Mouse (Mus musculus): ENCODE measurements at regions not wholly inside any gene's neighbourhood (a gene's known extent, or its start where the extent isn't known, plus 50 kb on each side); places are given as distances from the start of the nearest gene placed in this dataset.

DNA sequence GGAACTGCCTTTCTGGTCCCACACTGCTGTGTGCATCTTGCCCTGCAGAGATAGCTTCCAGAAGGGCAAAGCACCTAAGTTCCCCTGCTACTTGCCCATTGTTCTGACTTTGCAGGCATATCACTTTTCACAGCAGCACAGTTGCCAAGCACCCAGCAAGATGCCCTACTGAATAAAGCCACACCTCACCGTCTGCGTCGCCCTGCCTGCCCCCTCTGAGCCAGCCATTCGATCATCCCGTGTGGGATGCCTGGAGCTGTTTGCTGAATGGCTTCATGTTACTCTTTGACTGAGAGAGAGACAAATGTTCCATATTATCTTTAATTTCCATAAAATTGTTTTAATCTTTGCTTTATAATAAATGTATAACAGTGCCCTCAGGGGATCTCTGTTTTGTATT lies 407.2 kb downstream of the Lmo4 start:
- no peaks in the 10 kb centered on the region for H3K4me1 ChIP-seq (ENCODE audit: control insufficient read depth, insufficient read depth, low read length)
- TF ChIP-seq POLR2A (IDR thresholded peaks at IDR 0.05; ENCODE audit: borderline replicate concordance, control insufficient read depth, low read depth, low read length) (no peak), CTCF (IDR thresholded peaks at IDR 0.05; ENCODE audit: control insufficient read depth, insufficient read depth, low read length) (no peak)
- 80% methylated on average over 5 of the region's 5 CpGs for WGBS

DNA sequence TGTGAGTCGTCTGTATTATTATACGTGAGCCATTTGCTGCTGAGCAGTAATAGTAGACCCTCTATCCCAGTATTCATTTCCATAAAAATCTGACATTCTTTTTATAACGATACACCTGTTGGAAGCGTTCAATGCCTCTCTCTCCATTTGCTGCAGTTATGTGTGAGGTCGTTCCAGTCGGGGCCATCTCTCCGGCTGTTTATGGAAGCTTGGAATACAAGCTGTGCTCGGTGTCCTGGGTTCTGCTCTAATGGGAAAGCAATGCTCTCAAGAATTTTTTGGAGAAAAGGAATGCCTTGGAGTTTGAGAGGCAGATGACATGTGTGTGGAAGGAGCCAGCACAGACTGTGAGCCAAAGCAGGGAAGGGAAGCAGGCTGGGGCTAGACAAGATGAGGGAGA lies 414.1 kb downstream of the Lmo4 start:
- TF ChIP-seq CTCF (IDR thresholded peaks at IDR 0.05; ENCODE audit: control insufficient read depth, insufficient read depth, low read length) (no peak), POLR2A (IDR thresholded peaks at IDR 0.05; ENCODE audit: borderline replicate concordance, control insufficient read depth, low read depth, low read length) (no peak)
- no peak overlapping the region for H3K4me3 ChIP-seq (replicated peaks; ENCODE audit: control insufficient read depth, low read depth, low read length)
- no peaks in the 10 kb centered on the region for H3K4me1 ChIP-seq (ENCODE audit: control insufficient read depth, insufficient read depth, low read length)
- H3K27ac ChIP-seq (ENCODE audit: control insufficient read depth, insufficient read depth, low read depth, low read length, poor library complexity), result no peak overlapping the region
- WGBS, result 86% methylated on average over 8 of the region's 8 CpGs

More for the DNA sequence above, 407.2 kb downstream of the Lmo4 start:
- no peak overlapping the region for H3K27ac ChIP-seq (ENCODE audit: control insufficient read depth, insufficient read depth, low read depth, low read length, poor library complexity)
- H3K4me3 ChIP-seq (replicated peaks; ENCODE audit: control insufficient read depth, low read depth, low read length), result no peak overlapping the region

DNA sequence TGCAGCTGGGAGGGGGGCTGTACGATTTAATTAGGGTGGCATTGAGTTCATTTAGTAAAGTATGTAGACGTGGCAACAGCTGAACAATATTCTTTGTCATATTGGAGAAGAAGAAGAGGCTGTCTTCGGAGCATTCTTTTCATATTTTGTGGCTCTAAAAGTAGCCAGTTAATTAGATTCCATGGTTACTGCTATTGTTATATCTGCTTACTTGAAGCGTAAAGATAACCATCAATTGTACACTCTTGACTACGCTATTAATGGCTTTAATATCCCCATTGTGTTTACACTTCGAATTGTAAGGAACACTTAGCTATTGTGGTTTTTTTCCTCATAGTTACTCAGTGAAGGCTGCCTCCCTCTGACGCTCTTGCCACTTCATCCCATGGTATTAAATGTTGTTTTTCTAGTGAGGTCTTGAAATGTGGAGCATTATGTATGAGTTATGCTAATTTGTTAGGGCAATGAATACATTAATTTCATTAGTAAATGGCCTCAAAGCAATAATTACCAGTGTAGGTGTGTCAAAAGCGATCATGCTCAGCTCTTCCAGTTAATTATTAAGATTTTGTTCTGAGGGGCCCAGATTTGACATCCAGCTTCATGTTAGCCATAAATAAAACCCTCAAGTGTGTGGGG lies 415.0 kb downstream of the Lmo4 start:
- TF ChIP-seq POLR2A (IDR thresholded peaks at IDR 0.05; ENCODE audit: borderline replicate concordance, control insufficient read depth, low read depth, low read length) (no peak), CTCF (IDR thresholded peaks at IDR 0.05; ENCODE audit: control insufficient read depth, insufficient read depth, low read length) (no peak)
- WGBS, result 65% methylated on average over 8 of the region's 8 CpGs
- H3K4me1 ChIP-seq (ENCODE audit: control insufficient read depth, insufficient read depth, low read length), result no peaks in the 10 kb centered on the region

DNA sequence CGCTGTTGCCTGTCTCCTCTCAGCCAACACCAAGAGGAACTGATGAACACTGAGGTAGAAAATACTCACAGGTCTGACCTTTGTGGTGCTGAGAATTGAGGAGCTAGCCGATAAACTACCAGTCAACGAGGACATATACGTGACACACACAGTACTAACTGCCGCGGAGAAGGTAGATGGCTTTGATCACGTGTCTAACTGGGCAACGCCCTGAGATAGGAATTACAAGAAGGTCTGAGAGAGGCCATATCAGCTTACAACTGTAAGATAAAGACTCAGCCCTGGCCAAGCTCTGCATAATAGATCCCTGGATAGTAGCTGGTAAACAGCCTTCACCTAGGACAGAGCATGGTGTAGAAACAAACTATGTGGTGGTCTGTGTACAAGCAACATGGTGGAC lies 418.1 kb downstream of the Lmo4 start:
- H3K27ac ChIP-seq (ENCODE audit: control insufficient read depth, insufficient read depth, low read depth, low read length, poor library complexity), result no peak overlapping the region
- no peak overlapping the region for H3K4me3 ChIP-seq (replicated peaks; ENCODE audit: control insufficient read depth, low read depth, low read length)
- TF ChIP-seq POLR2A (IDR thresholded peaks at IDR 0.05; ENCODE audit: borderline replicate concordance, control insufficient read depth, low read depth, low read length), result no peak
- TF ChIP-seq CTCF (IDR thresholded peaks at IDR 0.05; ENCODE audit: control insufficient read depth, insufficient read depth, low read length), result no peak
- H3K4me1 ChIP-seq (ENCODE audit: control insufficient read depth, insufficient read depth, low read length), result no peaks in the 10 kb centered on the region
- 90% methylated on average over 8 of the region's 8 CpGs for WGBS

More for the DNA sequence above, 415.0 kb downstream of the Lmo4 start:
- no peak overlapping the region for H3K4me3 ChIP-seq (replicated peaks; ENCODE audit: control insufficient read depth, low read depth, low read length)
- H3K27ac ChIP-seq (ENCODE audit: control insufficient read depth, insufficient read depth, low read depth, low read length, poor library complexity), result no peak overlapping the region

DNA sequence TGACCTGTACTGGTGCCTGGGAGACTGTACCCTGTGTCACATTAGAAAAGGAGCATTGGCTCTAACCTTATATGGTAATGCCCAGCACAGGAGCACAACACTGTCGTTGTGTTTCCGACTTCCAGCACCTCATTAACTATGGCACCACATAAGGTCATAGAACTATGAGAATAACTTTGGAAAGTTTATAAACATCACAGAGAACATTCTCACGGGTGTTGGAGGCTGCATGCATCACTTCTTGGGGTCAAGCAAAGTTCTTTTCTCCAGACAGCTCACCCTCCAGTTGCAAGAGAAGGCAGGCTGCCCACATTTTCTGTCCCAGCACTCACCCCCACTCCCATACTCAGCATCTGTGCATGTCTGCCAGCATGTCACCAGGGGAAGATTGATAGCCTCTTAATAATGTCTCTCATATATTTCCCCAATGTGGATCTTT lies 420.6 kb downstream of the Lmo4 start:
- H3K4me1 ChIP-seq (ENCODE audit: control insufficient read depth, insufficient read depth, low read length), result no peaks in the 10 kb centered on the region
- H3K27ac ChIP-seq (ENCODE audit: control insufficient read depth, insufficient read depth, low read depth, low read length, poor library complexity), result no peak overlapping the region
- WGBS, result 79% methylated on average over 3 of the region's 3 CpGs
- TF ChIP-seq CTCF (IDR thresholded peaks at IDR 0.05; ENCODE audit: control insufficient read depth, insufficient read depth, low read length), result no peak
- TF ChIP-seq POLR2A (IDR thresholded peaks at IDR 0.05; ENCODE audit: borderline replicate concordance, control insufficient read depth, low read depth, low read length), result no peak
- H3K4me3 ChIP-seq (replicated peaks; ENCODE audit: control insufficient read depth, low read depth, low read length), result no peak overlapping the region

DNA sequence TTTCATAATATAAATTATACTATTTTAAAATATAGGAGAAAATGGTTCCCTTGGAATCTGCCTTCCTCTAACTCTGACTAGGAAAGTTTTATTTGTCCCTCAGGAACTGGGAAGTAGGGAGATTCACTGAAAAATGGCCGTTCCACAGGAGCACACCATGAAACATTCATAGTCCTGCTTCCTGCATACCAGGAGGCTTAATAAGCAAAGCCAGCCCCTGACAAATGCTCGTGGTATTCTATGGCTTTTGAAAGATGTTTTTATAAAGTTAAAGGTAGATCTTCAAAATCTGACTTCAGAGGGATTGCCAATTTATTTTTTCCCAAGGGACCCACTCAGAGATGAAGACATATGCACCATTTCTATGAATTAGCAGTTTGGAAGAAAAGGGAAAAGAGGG lies 426.9 kb downstream of the Lmo4 start:
- H3K4me3 ChIP-seq (replicated peaks; ENCODE audit: control insufficient read depth, low read depth, low read length), result no peak overlapping the region
- H3K4me1 ChIP-seq (ENCODE audit: control insufficient read depth, insufficient read depth, low read length), result no peaks in the 10 kb centered on the region
- no peak for TF ChIP-seq CTCF (IDR thresholded peaks at IDR 0.05; ENCODE audit: control insufficient read depth, insufficient read depth, low read length)
- no peak for TF ChIP-seq POLR2A (IDR thresholded peaks at IDR 0.05; ENCODE audit: borderline replicate concordance, control insufficient read depth, low read depth, low read length)
- no peak overlapping the region for H3K27ac ChIP-seq (ENCODE audit: control insufficient read depth, insufficient read depth, low read depth, low read length, poor library complexity)
- 71% methylated on average over 2 of the region's 2 CpGs for WGBS

DNA sequence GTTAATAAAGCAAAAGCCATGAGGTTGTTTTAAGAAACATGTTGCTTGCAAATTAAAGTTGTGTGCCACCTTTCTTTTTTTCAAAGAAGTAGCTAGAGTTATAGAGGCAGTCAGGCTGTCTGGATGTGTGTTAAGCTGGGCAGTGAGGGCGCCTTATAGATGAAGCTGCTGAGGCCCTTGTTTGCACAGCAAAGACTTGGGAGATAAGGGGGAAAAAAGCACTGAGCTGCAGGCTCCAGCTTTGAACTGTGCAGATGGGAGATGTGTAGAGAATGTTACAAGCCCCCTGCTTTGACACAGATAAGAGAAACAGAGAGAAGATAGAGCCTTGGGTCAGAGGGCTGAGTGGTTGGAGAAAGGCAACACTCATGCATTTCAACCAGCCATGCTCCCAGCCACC lies 445.7 kb downstream of the Lmo4 start:
- H3K4me3 ChIP-seq (replicated peaks; ENCODE audit: control insufficient read depth, low read depth, low read length), result no peak overlapping the region
- TF ChIP-seq CTCF (IDR thresholded peaks at IDR 0.05; ENCODE audit: control insufficient read depth, insufficient read depth, low read length) (no peak), POLR2A (IDR thresholded peaks at IDR 0.05; ENCODE audit: borderline replicate concordance, control insufficient read depth, low read depth, low read length) (no peak)
- WGBS, result 79% methylated on average over 1 of the region's 1 CpGs
- no peaks in the 10 kb centered on the region for H3K4me1 ChIP-seq (ENCODE audit: control insufficient read depth, insufficient read depth, low read length)
- no peak overlapping the region for H3K27ac ChIP-seq (ENCODE audit: control insufficient read depth, insufficient read depth, low read depth, low read length, poor library complexity)

DNA sequence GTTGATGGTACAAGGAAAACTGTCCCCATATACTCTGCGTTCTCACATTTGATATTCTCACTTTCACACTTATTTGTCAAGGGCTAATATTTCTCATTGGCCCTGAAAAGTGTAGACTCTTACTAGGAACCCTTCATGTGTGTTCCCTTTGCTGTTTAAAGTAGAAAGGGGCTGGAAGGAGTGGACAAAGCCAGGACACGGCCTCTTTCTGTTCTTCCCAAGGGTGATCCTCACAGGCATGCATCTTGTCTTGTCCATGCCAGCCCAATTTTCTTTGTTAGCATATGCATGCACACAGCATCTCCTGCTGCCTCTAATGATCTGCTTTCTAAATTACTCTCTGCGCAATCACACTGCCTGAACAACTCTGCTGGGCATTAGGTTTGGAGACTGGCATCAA lies 451.8 kb downstream of the Lmo4 start:
- WGBS, result 82% methylated on average over 3 of the region's 3 CpGs
- no peaks in the 10 kb centered on the region for H3K4me1 ChIP-seq (ENCODE audit: control insufficient read depth, insufficient read depth, low read length)
- no peak for TF ChIP-seq CTCF (IDR thresholded peaks at IDR 0.05; ENCODE audit: control insufficient read depth, insufficient read depth, low read length)
- H3K27ac ChIP-seq (ENCODE audit: control insufficient read depth, insufficient read depth, low read depth, low read length, poor library complexity), result no peak overlapping the region
- no peak overlapping the region for H3K4me3 ChIP-seq (replicated peaks; ENCODE audit: control insufficient read depth, low read depth, low read length)

DNA sequence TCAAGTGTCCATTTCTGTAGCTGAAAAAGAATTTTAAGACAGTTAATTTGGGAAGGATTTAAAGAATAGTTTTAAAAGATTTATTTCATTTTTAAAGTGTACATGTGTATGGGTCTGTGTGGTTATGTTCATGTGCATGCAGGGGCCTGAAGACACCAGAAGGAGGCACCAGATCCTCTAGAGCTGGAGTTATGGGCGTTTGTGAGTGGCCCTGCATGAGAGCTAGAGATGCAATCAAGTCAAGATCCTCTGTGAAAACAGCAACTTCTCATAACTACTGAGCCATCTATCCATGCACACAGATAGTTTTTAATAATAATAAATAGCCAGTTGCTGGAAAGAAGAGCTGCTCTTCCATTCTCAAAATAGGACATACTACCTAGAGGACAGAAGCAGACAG lies 452.4 kb downstream of the Lmo4 start:
- WGBS, result 82% methylated on average over 1 of the region's 1 CpGs
- no peak for TF ChIP-seq POLR2A (IDR thresholded peaks at IDR 0.05; ENCODE audit: borderline replicate concordance, control insufficient read depth, low read depth, low read length)
- no peak for TF ChIP-seq CTCF (IDR thresholded peaks at IDR 0.05; ENCODE audit: control insufficient read depth, insufficient read depth, low read length)
- no peak overlapping the region for H3K4me3 ChIP-seq (replicated peaks; ENCODE audit: control insufficient read depth, low read depth, low read length)
- no peaks in the 10 kb centered on the region for H3K4me1 ChIP-seq (ENCODE audit: control insufficient read depth, insufficient read depth, low read length)
- H3K27ac ChIP-seq (ENCODE audit: control insufficient read depth, insufficient read depth, low read depth, low read length, poor library complexity), result no peak overlapping the region
